Mouse (Mus musculus): Measurements from ENCODE around the gene Aaed1. TPM values are rescaled to one million over a fixed set of nuclear protein-coding genes. Genes with fewer than 3 reads are reported as not detected.
A peak's percentile ranks its signal among the peaks of the same experiment; 100 is the strongest.

The Aaed1 gene
- total RNA-seq, 2 experiments from 2014 or later = 42.7 to 43.8 TPM

GRCm38 (mm10) chr13:64253697-64254096, 58.8 kb downstream of the Aaed1 start:
- DNase-seq (ENCODE audit: low spot score in 2 of 2) = no peak

- DNase-seq (ENCODE audit: low spot score in 2 of 2) = no peak
These were observed 60.4 kb downstream of the Aaed1 start for GRCm38 (mm10) chr13:64252147-64252546.

- no peak for DNase-seq (ENCODE audit: low spot score in 2 of 2)
These were observed 62.1 kb downstream of the Aaed1 start for GRCm38 (mm10) chr13:64250363-64250762.

GRCm38 (mm10) chr13:64248775-64249524, 63.6 kb downstream of the Aaed1 start:
- peak; percentile 78 to 87 for DNase-seq (ENCODE audit: low spot score in 2 of 2)

GRCm38 (mm10) chr13:64248161-64248774, 64.2 kb downstream of the Aaed1 start:
- DNase-seq (ENCODE audit: low spot score in 2 of 2) = peak; percentile 23 to 42

- DNase-seq (ENCODE audit: low spot score in 2 of 2) = no peak
These were observed 66.4 kb downstream of the Aaed1 start for GRCm38 (mm10) chr13:64246106-64246505.

- DNase-seq (ENCODE audit: low spot score in 2 of 2) = no peak
These were observed 67.7 kb downstream of the Aaed1 start for GRCm38 (mm10) chr13:64244685-64245261.

- no peak for DNase-seq (ENCODE audit: low spot score in 2 of 2)
These were observed 69.8 kb downstream of the Aaed1 start for GRCm38 (mm10) chr13:64242721-64243120.

GRCm38 (mm10) chr13:64240626-64241025, 71.9 kb downstream of the Aaed1 start:
- DNase-seq (ENCODE audit: low spot score in 2 of 2) = no peak

GRCm38 (mm10) chr13:64237681-64238157, 74.8 kb downstream of the Aaed1 start:
- DNase-seq (ENCODE audit: low spot score in 2 of 2) = no peak

GRCm38 (mm10) chr13:64237000-64237680, 75.4 kb downstream of the Aaed1 start:
- DNase-seq (ENCODE audit: low spot score in 2 of 2) = no peak

- no peak for DNase-seq (ENCODE audit: low spot score in 2 of 2)
These were observed 76.7 kb downstream of the Aaed1 start for GRCm38 (mm10) chr13:64235777-64236176.

- DNase-seq (ENCODE audit: low spot score in 2 of 2) = no peak
These were observed 77.3 kb downstream of the Aaed1 start for GRCm38 (mm10) chr13:64235062-64235715.

GRCm38 (mm10) chr13:64233139-64233538, 79.4 kb downstream of the Aaed1 start:
- no peak for DNase-seq (ENCODE audit: low spot score in 2 of 2)

- DNase-seq (ENCODE audit: low spot score in 2 of 2) = no peak
These were observed 85.8 kb downstream of the Aaed1 start for GRCm38 (mm10) chr13:64226725-64227124.

- DNase-seq (ENCODE audit: low spot score in 2 of 2) = no peak
These were observed 86.8 kb downstream of the Aaed1 start for GRCm38 (mm10) chr13:64225738-64226137.

Other genes with a start within 250 kb of the Aaed1 start
- gene Hsd17b3, start 223.5 kb downstream of the Aaed1 start, total RNA-seq (2021) = not detected
- gene Slc35d2, start 183.3 kb downstream of the Aaed1 start, total RNA-seq (2021) = 10 to 100 TPM in 1 of 2 experiments, 1 to 10 TPM in 1; 7.8 to 11.7 TPM
- gene Zfp367, start 159.5 kb downstream of the Aaed1 start, total RNA-seq (2021) = 10 to 100 TPM; 25.2 to 26.6 TPM
- gene Habp4, start 150.9 kb downstream of the Aaed1 start, total RNA-seq (2021) = 10 to 100 TPM; 29.3 to 32.4 TPM
- 10 to 100 TPM; 11.0 to 11.5 TPM for gene Cdc14b, start 37.4 kb downstream of the Aaed1 start, total RNA-seq (2021)
- gene Ctsl, start 58.2 kb upstream of the Aaed1 start, total RNA-seq (2021) = 100 to 1,000 TPM; 275 to 276 TPM
- 1 to 10 TPM; 4.5 to 5.2 TPM for gene Cdk20, start 119.6 kb upstream of the Aaed1 start, total RNA-seq (2021)
- gene Fam240b, start 185.1 kb upstream of the Aaed1 start, total RNA-seq (2021) = not detected